Mouse (Mus musculus): ENCODE measurements around the gene Akr1a1. TPM values are rescaled to one million over a fixed set of nuclear protein-coding genes. Genes with fewer than 3 reads are reported as not detected.
A peak's percentile ranks its signal among the peaks of the same experiment; 100 is the strongest.

Gene Akr1a1
- polyA plus RNA-seq, 1 experiment from 2014 or later, result 734 TPM

DNA sequence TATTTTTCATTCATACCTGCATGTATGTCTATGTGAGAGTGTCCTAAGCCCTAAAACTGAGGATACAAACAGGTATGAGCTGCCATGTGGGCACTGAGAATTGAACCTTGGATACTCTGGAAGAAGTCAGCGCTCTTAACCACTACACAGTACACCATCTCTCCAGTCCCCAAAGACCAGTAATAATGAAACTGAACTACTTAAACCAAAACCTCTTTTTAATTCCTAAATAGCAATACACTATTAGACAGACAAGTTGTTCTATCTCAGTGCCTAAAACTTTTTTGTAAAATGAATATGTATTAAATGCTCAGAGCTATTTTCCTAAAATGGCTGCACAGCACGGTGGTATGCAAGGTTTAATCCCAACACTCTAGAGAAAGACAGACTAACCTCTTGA is 36.2 kb downstream of the Akr1a1 start:
- Histone ChIP-seq H3K4me2 (replicated peaks; ENCODE audit: low read depth, low read length) (no peak overlapping the region), H3K4me1 (ENCODE audit: insufficient read depth, low read depth, low read length) (no peaks in the 10 kb centered on the region), H3K9ac (replicated peaks; ENCODE audit: low read depth) (no peak overlapping the region), H3K4me3 (ENCODE audit: low read depth, low read length) (no peak overlapping the region), H3K27me3 (replicated peaks; ENCODE audit: insufficient read depth, low read length) (no peaks in the 10 kb centered on the region), H3K9me3 (ENCODE audit: low read length) (no peaks in the 10 kb centered on the region), H3K36me3 (ENCODE audit: insufficient read depth, low read length) (0 out of 2 replicates have a peak, but pooled peaks cover 7% of the 10 kb centered on the region), H3K27ac (ENCODE audit: low read length) (no peak overlapping the region)
- TF ChIP-seq EP300 (IDR thresholded peaks at IDR 0.05) (no peak), CTCF (IDR thresholded peaks at IDR 0.05) (no peak)
- ATAC-seq (no peak), DNase-seq (ENCODE audit: low spot score) (no peak)
- WGBS, result 94% methylated on average over 2 of the region's 2 CpGs

DNA sequence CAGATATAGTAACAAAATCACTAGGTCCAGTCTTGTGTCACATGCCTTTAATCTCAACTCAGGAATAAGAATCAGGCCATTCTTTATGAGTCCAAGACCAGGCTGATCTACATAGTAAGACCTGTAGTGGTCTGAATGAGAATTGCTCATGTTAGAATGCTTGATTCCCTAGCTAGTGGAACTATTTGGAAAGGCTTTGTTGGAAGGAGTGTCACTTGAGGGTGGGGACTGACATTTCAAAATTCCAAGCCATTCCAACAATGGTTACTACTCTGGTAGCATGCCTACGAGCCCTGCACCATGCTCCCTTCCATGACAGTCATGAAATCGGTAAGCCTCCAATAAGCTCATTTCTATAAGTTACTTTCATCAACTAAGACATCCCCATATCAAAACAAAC is 38.9 kb downstream of the Akr1a1 start:
- Histone ChIP-seq H3K36me3 (ENCODE audit: insufficient read depth, low read length) (0 out of 2 replicates have a peak, but pooled peaks cover 12% of the 10 kb centered on the region), H3K27ac (ENCODE audit: low read length) (no peak overlapping the region), H3K4me2 (replicated peaks; ENCODE audit: low read depth, low read length) (no peak overlapping the region), H3K9ac (replicated peaks; ENCODE audit: low read depth) (no peak overlapping the region), H3K27me3 (replicated peaks; ENCODE audit: insufficient read depth, low read length) (no peaks in the 10 kb centered on the region), H3K4me3 (ENCODE audit: low read depth, low read length) (no peak overlapping the region), H3K4me1 (ENCODE audit: insufficient read depth, low read depth, low read length) (no peaks in the 10 kb centered on the region), H3K9me3 (ENCODE audit: low read length) (no peaks in the 10 kb centered on the region)
- 86% methylated on average over 2 of the region's 2 CpGs for WGBS
- ATAC-seq (no peak), DNase-seq (ENCODE audit: low spot score) (no peak)
- TF ChIP-seq EP300 (IDR thresholded peaks at IDR 0.05) (no peak), CTCF (IDR thresholded peaks at IDR 0.05) (no peak)

DNA sequence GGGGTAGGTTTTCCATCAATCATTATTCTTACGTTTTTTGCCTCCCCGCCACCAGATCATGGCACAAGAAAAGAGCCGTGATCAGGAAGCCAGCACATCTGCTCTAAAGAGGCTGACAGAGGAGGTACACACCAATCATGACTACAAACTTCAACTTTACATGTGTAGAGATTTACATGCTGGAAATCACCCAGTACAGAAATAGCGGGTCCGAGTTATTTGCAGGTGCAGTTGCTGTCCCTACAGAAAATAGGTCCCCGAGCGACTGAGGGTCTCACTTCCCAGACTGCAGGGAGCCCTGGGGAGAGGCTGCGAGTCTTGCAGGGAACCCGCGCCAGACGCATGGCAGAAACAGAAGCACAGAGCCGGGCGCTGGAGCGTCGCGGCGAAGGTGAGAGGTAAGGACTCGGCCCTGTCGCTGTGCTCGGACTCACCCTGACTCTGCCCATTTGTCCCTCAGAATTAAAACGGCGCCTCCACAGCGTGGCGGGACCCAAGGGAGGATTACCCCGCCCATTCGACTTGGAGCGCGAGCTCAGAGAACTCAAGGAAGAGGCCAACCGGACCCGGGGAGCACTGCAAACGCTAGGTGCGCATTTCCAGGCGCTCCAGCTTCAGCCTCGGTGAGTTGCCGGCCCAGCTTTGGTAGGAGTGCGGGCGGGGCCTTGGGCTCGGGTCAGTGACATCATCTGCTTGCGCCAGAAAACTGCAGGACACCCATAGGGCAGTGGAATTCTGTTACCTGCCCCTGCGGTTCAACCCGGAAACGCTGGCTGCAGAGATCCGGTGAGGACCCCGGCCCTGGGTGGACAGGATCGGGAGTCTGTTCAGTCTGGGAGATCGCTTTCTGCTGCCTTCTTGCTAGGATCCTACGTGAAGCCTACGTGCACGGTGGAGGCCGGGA is 54.2 kb downstream of the Akr1a1 start:
- Histone ChIP-seq H3K4me3 (ENCODE audit: low read depth, low read length) (peak overlapping the region; percentile 58), H3K4me1 (ENCODE audit: insufficient read depth, low read depth, low read length) (peaks cover 13% of the 10 kb centered on the region; the same call in 1 of the 2 replicates), H3K4me2 (replicated peaks; ENCODE audit: low read depth, low read length) (peak overlapping the region; percentile 77), H3K27ac (ENCODE audit: low read length) (peak overlapping the region; percentile 78), H3K27me3 (replicated peaks; ENCODE audit: insufficient read depth, low read length) (no peaks in the 10 kb centered on the region), H3K9me3 (ENCODE audit: low read length) (no peaks in the 10 kb centered on the region), H3K9ac (replicated peaks; ENCODE audit: low read depth) (peak overlapping the region; percentile 68), H3K36me3 (ENCODE audit: insufficient read depth, low read length) (peaks cover 12% of the 10 kb centered on the region; the same call in 1 of the 2 replicates)
- under 1% methylated on average over 50 of the region's 50 CpGs for WGBS
- TF ChIP-seq CTCF (IDR thresholded peaks at IDR 0.05) (peak; percentile 53), EP300 (IDR thresholded peaks at IDR 0.05) (peak; percentile 36; the same call in 1 of the 2 replicates)
- DNase-seq (ENCODE audit: low spot score), result peak; percentile 96
- peak; percentile 97 for ATAC-seq

DNA sequence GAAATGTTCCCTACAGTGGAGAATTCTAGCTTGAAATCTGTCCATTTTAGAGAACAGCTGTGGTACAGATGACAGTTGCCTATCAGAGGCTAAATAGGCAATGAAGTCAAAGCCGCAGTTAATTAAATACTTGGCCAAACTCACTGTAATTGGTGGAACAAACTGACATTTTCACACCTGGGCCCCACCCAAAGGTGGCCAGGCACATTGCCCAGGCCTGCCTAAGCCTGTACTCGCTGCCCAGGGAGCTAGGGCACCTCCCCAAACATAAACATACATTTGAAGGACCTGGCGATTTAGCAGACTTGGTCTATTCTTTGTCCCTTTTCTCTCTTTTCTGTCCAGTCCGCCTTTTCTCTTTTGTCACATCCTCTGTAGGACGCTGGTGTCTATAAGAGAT is 55.1 kb downstream of the Akr1a1 start, which contains the start of gene Ccdc17:
TSS of gene Ccdc17 (plus strand) at position 276 of the 400 bp plus-strand sequence.
- H3K4me2 ChIP-seq (replicated peaks; ENCODE audit: low read depth, low read length), result peak within 1 kb of the TSS; percentile 77
- peak within 1 kb of the TSS; percentile 58 for H3K4me3 ChIP-seq (ENCODE audit: low read depth, low read length)
- no peaks in the 10 kb centered on the region for H3K27me3 ChIP-seq (replicated peaks; ENCODE audit: insufficient read depth, low read length)
- peak within 1 kb of the TSS; percentile 68 for H3K9ac ChIP-seq (replicated peaks; ENCODE audit: low read depth)
- ATAC-seq, result no peak
- TF ChIP-seq EP300 (IDR thresholded peaks at IDR 0.05) (no peak), CTCF (IDR thresholded peaks at IDR 0.05) (no peak)
- peak within 1 kb of the TSS; percentile 78 for H3K27ac ChIP-seq (ENCODE audit: low read length)
- peaks cover 13% of the 10 kb centered on the region; the same call in 1 of the 2 replicates for H3K36me3 ChIP-seq (ENCODE audit: insufficient read depth, low read length)
- H3K4me1 ChIP-seq (ENCODE audit: insufficient read depth, low read depth, low read length), result peaks cover 13% of the 10 kb centered on the region; the same call in 1 of the 2 replicates
- no peaks in the 10 kb centered on the region for H3K9me3 ChIP-seq (ENCODE audit: low read length)
- peak; percentile 27 for DNase-seq (ENCODE audit: low spot score)
- WGBS, result 24% methylated on average over 5 of the region's 5 CpGs

DNA sequence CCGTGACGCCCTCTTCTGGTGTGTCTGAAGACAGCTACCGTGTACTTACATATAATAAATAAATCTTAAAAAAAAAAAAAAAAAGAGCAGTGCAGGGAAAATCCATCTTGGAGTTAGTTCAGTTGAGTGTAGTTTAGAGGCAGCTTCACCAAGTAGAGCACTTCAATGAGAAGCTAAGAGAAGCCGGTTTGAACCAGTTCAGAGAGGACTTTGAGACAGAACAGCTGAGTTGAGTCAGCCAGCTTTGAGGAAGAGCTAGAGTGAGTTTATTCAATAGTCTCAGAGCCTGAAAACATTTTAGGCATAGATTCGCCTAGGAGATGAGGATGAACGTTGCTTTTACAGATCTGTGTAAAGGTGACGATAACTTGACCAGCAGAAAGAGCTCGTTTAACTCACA is 55.7 kb downstream of the Akr1a1 start:
- no peaks in the 10 kb centered on the region for H3K9me3 ChIP-seq (ENCODE audit: low read length)
- TF ChIP-seq CTCF (IDR thresholded peaks at IDR 0.05), result no peak
- TF ChIP-seq EP300 (IDR thresholded peaks at IDR 0.05), result no peak
- H3K4me3 ChIP-seq (ENCODE audit: low read depth, low read length), result no peak overlapping the region
- no peak overlapping the region for H3K4me2 ChIP-seq (replicated peaks; ENCODE audit: low read depth, low read length)
- no peak overlapping the region for H3K27ac ChIP-seq (ENCODE audit: low read length)
- DNase-seq (ENCODE audit: low spot score) (peak; percentile 6), ATAC-seq (no peak)
- H3K36me3 ChIP-seq (ENCODE audit: insufficient read depth, low read length), result peaks cover 18% of the 10 kb centered on the region; the same call in 1 of the 2 replicates
- H3K27me3 ChIP-seq (replicated peaks; ENCODE audit: insufficient read depth, low read length), result no peaks in the 10 kb centered on the region
- no peak overlapping the region for H3K9ac ChIP-seq (replicated peaks; ENCODE audit: low read depth)
- H3K4me1 ChIP-seq (ENCODE audit: insufficient read depth, low read depth, low read length), result peaks cover 13% of the 10 kb centered on the region; the same call in 1 of the 2 replicates
- WGBS, result 77% methylated on average over 8 of the region's 8 CpGs

Other genes starting within 250 kb of the Akr1a1 start
- gene Mast2, start 187.5 kb downstream of the Akr1a1 start, polyA plus RNA-seq (2015; fragmentation: Nextera tagmentation; extraction: Ambion mirVana), result 5.9 and 7.1 TPM in 2 replicates
- 6.7 and 7.4 TPM in 2 replicates for gene Ipp, start 144.1 kb downstream of the Akr1a1 start, polyA plus RNA-seq (2015; fragmentation: Nextera tagmentation; extraction: Ambion mirVana)
- gene Tmem69, start 95.7 kb downstream of the Akr1a1 start, polyA plus RNA-seq (2015; fragmentation: Nextera tagmentation; extraction: Ambion mirVana), result 10.3 and 10.7 TPM in 2 replicates
- 34.2 and 37.1 TPM in 2 replicates for gene Gpbp1l1, start 94.0 kb downstream of the Akr1a1 start, polyA plus RNA-seq (2015; fragmentation: Nextera tagmentation; extraction: Ambion mirVana)
- 46.2 and 47.5 TPM in 2 replicates for gene Ccdc17, start 55.0 kb downstream of the Akr1a1 start, polyA plus RNA-seq (2015; fragmentation: Nextera tagmentation; extraction: Ambion mirVana)
- 22.5 and 24.5 TPM in 2 replicates for gene Nasp, start 23.7 kb downstream of the Akr1a1 start, polyA plus RNA-seq (2015; fragmentation: Nextera tagmentation; extraction: Ambion mirVana)
- gene Prdx1, start 33.9 kb upstream of the Akr1a1 start, polyA plus RNA-seq (2015; fragmentation: Nextera tagmentation; extraction: Ambion mirVana), result 1,065 and 1,091 TPM in 2 replicates
- gene Mmachc, start 56.7 kb upstream of the Akr1a1 start, polyA plus RNA-seq (2015; fragmentation: Nextera tagmentation; extraction: Ambion mirVana), result 6.9 and 7.1 TPM in 2 replicates
- 17.3 and 21.9 TPM in 2 replicates for gene Ccdc163, start 56.8 kb upstream of the Akr1a1 start, polyA plus RNA-seq (2015; fragmentation: Nextera tagmentation; extraction: Ambion mirVana)
- gene Tesk2, start 69.3 kb upstream of the Akr1a1 start, polyA plus RNA-seq (2015; fragmentation: Nextera tagmentation; extraction: Ambion mirVana), result 4.0 and 4.3 TPM in 2 replicates
- gene Toe1, start 156.0 kb upstream of the Akr1a1 start, polyA plus RNA-seq (2015; fragmentation: Nextera tagmentation; extraction: Ambion mirVana), result 19.6 and 20.7 TPM in 2 replicates
- gene Mutyh, start 156.0 kb upstream of the Akr1a1 start, polyA plus RNA-seq (2015; fragmentation: Nextera tagmentation; extraction: Ambion mirVana), result 3.1 and 4.4 TPM in 2 replicates
- 0.10 and 0.25 TPM in 2 replicates for gene Hpdl, start 170.0 kb upstream of the Akr1a1 start, polyA plus RNA-seq (2015; fragmentation: Nextera tagmentation; extraction: Ambion mirVana)
- gene Zswim5, start 225.7 kb upstream of the Akr1a1 start, polyA plus RNA-seq (2015; fragmentation: Nextera tagmentation; extraction: Ambion mirVana), result 0.37 and 0.38 TPM in 2 replicates